Mouse (Mus musculus) megakaryocyte, embryonic 14.5 days (primary cell): Measurements from ENCODE around the gene Cct2. TPM values are rescaled to one million over a fixed set of nuclear protein-coding genes. Genes with fewer than 3 reads are reported as not detected.

ENCODE experiments used
- H3K27me3 ChIP-seq: replicated peaks from 2 replicates; pipeline ENCODE3; 2012; ENCODE audit warnings: inconsistent platforms
- H3K36me3 ChIP-seq: replicated peaks from 2 replicates; pipeline ENCODE3; 2012; ENCODE audit warnings: low read length, inconsistent platforms, mixed read lengths
- H3K4me1 ChIP-seq: 2 replicates; pipeline ENCODE4 v1.6.1; 2012; ENCODE audit warnings: inconsistent platforms
- H3K4me3 ChIP-seq: replicated peaks from 2 replicates; pipeline ENCODE3; 2012; ENCODE audit warnings: moderate library complexity, mild to moderate bottlenecking, inconsistent platforms
- H3K9me3 ChIP-seq: 2 replicates; pipeline ENCODE4 v1.6.1; 2012; ENCODE audit warnings: inconsistent platforms
- FLI1 ChIP-seq: IDR thresholded peaks from 2 replicates; pipeline ENCODE4 v1.6.1; 2012; ENCODE audit warnings: low read length, inconsistent platforms, mixed read lengths
- GATA1 ChIP-seq: IDR thresholded peaks from 3 replicates; pipeline ENCODE4 v1.6.1; 2012; ENCODE audit warnings: mixed read lengths, low read length, inconsistent platforms, borderline replicate concordance
- polyA plus RNA-seq: library from polyadenylated mRNA; stranded (reverse); fragments of >175 nt; gene quantifications from 2 replicates; pipeline ENCODE4 v1.2.3, GENCODE M21; 2012; ENCODE audit warnings: low replicate concordance; ENCODE audit not compliant: insufficient read depth

The Cct2 gene
- polyA plus RNA-seq, 1 experiment = 19.1 TPM

DNA sequence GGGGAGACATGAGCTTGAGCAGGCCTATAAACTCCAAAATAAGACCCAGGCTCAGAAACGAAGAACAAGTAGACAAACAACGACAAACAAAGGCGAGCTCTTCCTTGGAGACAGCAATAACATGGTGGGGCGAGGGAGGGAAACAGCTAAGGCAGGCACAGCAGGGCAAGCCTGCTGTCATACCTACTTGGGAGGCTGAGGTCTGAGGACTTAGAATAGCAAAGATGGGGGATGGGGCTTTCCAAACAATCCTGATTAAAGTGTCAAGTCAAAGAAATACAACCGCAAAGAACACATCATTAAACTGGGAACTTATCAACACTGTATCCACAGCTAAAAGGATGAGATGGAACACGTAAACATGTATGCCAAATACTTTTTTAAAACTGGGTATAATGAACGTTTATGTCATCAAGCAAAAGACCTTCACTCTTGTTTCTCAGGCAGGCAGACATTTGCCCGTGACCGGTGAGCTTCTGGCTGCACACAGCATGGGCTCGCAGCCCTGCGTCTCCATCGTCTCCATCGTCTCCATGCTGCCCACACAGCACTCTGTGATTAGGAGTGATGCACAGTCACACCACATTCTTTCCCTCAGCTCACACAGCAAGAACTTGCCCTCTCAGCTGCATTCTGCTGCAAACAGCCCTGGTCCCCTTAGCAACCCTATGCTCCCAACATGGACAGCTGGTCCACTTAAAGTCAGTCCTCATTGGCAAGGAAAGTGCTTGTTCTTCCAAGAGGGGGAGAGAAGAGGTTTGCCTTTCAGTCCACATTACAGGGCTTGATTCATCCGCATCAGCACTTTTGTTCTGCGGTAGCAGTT, 31.1 kb upstream of the Cct2 start:
- Histone ChIP-seq H3K4me3 (peak overlapping the region; percentile 79), H3K9me3 (no peaks in the 10 kb centered on the region), H3K27me3 (no peaks in the 10 kb centered on the region), H3K36me3 (peaks cover 76% of the 10 kb centered on the region), H3K4me1 (peaks cover 80% of the 10 kb centered on the region)
- no peak for TF ChIP-seq GATA1
- no peak for TF ChIP-seq FLI1

DNA sequence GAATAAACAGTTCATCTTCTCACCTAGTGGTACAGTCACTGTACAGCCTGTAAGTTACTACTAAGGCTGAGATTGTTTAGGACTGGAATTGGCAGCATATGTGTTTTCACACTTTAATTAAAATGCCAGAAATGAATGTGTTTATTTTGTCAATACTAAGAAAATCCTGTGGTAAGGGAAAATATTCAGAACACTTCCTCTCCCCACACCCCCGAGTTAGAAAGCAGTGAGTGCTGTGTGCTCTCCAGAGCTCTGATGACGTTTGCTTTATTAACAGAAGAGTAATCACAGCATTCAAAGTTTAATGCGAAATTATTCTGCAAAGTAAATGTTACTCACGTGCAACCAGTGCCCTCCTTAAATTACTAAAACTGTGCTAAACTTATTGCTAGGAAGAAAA, 26.0 kb upstream of the Cct2 start:
- Histone ChIP-seq H3K36me3 (peaks cover 81% of the 10 kb centered on the region), H3K4me3 (no peak overlapping the region), H3K27me3 (no peaks in the 10 kb centered on the region), H3K4me1 (peaks cover 44% of the 10 kb centered on the region), H3K9me3 (no peaks in the 10 kb centered on the region)
- TF ChIP-seq GATA1 (no peak), FLI1 (no peak)

DNA sequence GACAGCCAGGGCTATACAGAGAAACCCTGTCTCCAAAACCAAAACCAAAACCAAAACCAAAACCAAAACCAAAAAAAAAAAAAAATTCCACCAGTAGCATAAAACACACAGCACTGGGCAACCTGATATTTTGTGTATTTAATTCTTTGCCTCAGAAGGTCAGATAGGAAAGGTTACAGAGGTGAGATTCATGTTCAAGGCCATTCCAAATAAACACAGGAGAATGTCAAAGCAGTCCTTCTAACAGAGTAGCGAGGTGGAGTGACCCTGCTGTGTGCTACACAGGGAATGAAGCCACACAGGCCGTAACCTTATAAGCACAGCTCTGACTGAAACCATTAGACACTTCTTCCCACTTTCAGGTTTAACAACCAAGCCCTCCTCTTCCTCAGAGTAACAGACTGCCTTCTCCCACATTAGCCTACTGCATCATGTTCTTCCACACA, 18.3 kb upstream of the Cct2 start:
- Histone ChIP-seq H3K9me3 (no peaks in the 10 kb centered on the region), H3K4me1 (peaks cover 58% of the 10 kb centered on the region), H3K36me3 (peaks cover 83% of the 10 kb centered on the region), H3K27me3 (no peaks in the 10 kb centered on the region), H3K4me3 (peak overlapping the region; percentile 87)
- TF ChIP-seq GATA1 (no peak), FLI1 (no peak)

GRCm38 (mm10) chr10:117081326-117081725, 17.7 kb upstream of the Cct2 start:
- Histone ChIP-seq H3K4me1 (peaks cover 64% of the 10 kb centered on the region), H3K36me3 (peaks cover 85% of the 10 kb centered on the region), H3K27me3 (no peaks in the 10 kb centered on the region), H3K4me3 (no peak overlapping the region), H3K9me3 (no peaks in the 10 kb centered on the region)
- TF ChIP-seq GATA1 (no peak), FLI1 (no peak)

- TF ChIP-seq FLI1 = no peak
- Histone ChIP-seq H3K9me3 (no peaks in the 10 kb centered on the region), H3K4me1 (peaks cover 57% of the 10 kb centered on the region), H3K4me3 (no peak overlapping the region), H3K36me3 (peaks cover 84% of the 10 kb centered on the region), H3K27me3 (no peaks in the 10 kb centered on the region)
Observed at GRCm38 (mm10) chr10:117078284-117078683, 14.7 kb upstream of the Cct2 start.

DNA sequence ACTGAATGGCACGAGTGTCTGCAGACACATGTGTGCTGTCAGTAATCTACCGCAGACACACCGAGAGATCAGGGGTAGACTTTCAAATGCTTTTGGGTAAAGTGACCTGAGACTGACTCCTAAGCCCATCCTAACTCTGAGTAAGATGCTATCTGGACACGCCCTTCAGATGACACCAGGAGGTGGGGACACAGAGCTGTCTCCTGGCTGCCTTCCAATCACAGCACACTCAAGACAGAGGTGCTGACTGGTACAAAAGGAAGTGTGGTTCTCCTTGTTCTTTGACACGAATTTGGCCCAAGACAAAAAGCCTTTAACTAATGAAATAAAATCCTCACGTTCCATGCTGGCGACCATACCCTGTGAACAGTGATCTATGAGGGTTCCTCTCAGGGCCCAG, 9.6 kb upstream of the Cct2 start:
- TF ChIP-seq GATA1 = no peak
- no peak for TF ChIP-seq FLI1
- no peak overlapping the region for H3K4me3 ChIP-seq
- peaks cover 48% of the 10 kb centered on the region for H3K4me1 ChIP-seq
- H3K36me3 ChIP-seq = peaks cover 86% of the 10 kb centered on the region
- no peaks in the 10 kb centered on the region for H3K9me3 ChIP-seq
- H3K27me3 ChIP-seq = no peaks in the 10 kb centered on the region

- H3K4me3 ChIP-seq = no peak overlapping the region
- H3K4me1 ChIP-seq = peaks cover 52% of the 10 kb centered on the region
- H3K27me3 ChIP-seq = no peaks in the 10 kb centered on the region
- TF ChIP-seq FLI1 (no peak), GATA1 (no peak)
- peaks cover 78% of the 10 kb centered on the region for H3K36me3 ChIP-seq
- no peaks in the 10 kb centered on the region for H3K9me3 ChIP-seq
Observed at GRCm38 (mm10) chr10:117072191-117072888, 8.7 kb upstream of the Cct2 start.

DNA sequence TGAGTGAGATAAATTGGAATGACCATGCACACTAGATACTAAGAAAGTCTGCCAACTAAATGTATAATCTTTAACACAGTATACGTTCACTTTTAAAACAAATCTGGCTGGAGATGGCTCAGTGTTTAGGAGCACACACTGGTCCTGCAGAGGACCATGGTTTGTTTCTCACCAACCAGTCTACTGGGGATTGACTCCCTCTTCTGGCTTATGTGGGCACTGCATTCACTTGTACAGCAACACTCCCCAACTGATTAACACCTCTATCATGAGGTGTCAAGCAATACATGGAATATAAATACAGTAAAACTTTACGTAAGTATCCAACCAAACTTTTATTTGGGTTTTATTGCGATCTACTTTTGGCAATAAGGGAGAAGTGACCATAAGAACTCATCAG, 5.5 kb upstream of the Cct2 start:
- H3K9me3 ChIP-seq = no peaks in the 10 kb centered on the region
- no peak for TF ChIP-seq GATA1
- no peak for TF ChIP-seq FLI1
- H3K4me3 ChIP-seq = no peak overlapping the region
- H3K4me1 ChIP-seq = peaks cover 60% of the 10 kb centered on the region
- H3K27me3 ChIP-seq = no peaks in the 10 kb centered on the region
- peaks cover 49% of the 10 kb centered on the region for H3K36me3 ChIP-seq

- TF ChIP-seq FLI1 (no peak), GATA1 (no peak)
Observed at GRCm38 (mm10) chr10:117064076-117064475, 462 bp upstream of the Cct2 start.

DNA sequence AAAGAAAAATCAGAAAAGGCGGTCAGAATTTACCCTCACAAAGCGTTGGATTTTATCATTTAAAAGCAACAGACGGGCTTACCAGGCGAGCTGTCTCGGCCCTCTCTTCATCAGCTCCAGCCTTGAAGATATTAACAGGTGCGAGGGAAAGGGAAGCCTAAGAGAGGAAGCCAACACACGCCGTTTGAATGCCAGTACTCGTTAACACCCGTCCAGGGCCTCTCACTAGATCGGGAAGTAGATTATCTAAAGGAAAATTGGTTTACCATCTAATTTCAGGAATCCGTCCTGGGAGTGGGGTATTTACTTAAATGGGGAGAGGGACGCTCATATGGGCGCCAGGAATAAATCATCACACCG, 740 bp downstream of the Cct2 start:
- Histone ChIP-seq H3K4me3 (peak overlapping the region; percentile 100), H3K27me3 (no peaks in the 10 kb centered on the region), H3K4me1 (peaks cover 54% of the 10 kb centered on the region), H3K36me3 (peaks cover 42% of the 10 kb centered on the region), H3K9me3 (no peaks in the 10 kb centered on the region)
- no peak for TF ChIP-seq FLI1
- TF ChIP-seq GATA1 = no peak

More at GRCm38 (mm10) chr10:117064076-117064475, 462 bp upstream of the Cct2 start:
- Histone ChIP-seq H3K4me3 (peak overlapping the region; percentile 100), H3K36me3 (peaks cover 34% of the 10 kb centered on the region), H3K4me1 (peaks cover 54% of the 10 kb centered on the region), H3K27me3 (no peaks in the 10 kb centered on the region), H3K9me3 (no peaks in the 10 kb centered on the region)
